Mouse (Mus musculus) stomach, postnatal 0 days (tissue): Measurements from ENCODE around the gene Hist1h2bb. TPM values are rescaled to one million over a fixed set of nuclear protein-coding genes. Genes with fewer than 3 reads are reported as not detected.
"Not testable (repeated sequence)": the region's sequence is repeated elsewhere in the genome, so short reads cannot be mapped to it uniquely, and the experiment has no call there.

Experiments used
- ATAC-seq: fragments of 200-750 bp; cut with Nextera tagmentation; 2 replicates; pipeline ENCODE4 v1.8.0; 2017; ENCODE audit not compliant: low FRiP score, low TSS enrichment
- DNase-seq: peaks from one replicate; pipeline ENCODE4 v3.0.0-alpha.2; 2016; ENCODE audit warnings: low spot score
- H3K27ac ChIP-seq: fragments of 300-500 bp; sonication (generic); replicated peaks from 2 replicates; pipeline ENCODE4 v1.5.1; 2014; ENCODE audit warnings: mild to moderate bottlenecking, control low read depth
- H3K27me3 ChIP-seq: fragments of 300-500 bp; sonication (generic); 2 replicates; pipeline ENCODE4 v1.6.1; 2014; ENCODE audit warnings: low read length; ENCODE audit not compliant: control insufficient read depth, insufficient read depth
- H3K36me3 ChIP-seq: fragments of 300-500 bp; sonication (generic); 2 replicates; pipeline ENCODE4 v1.6.1; 2014; ENCODE audit warnings: low read length, mixed read lengths; ENCODE audit not compliant: control insufficient read depth, insufficient read depth
- H3K4me1 ChIP-seq: fragments of 300-500 bp; sonication (generic); replicated peaks from 2 replicates; pipeline ENCODE4 v1.6.1; 2014; ENCODE audit warnings: antibody characterized with exemption; ENCODE audit not compliant: control insufficient read depth, insufficient read depth
- H3K4me2 ChIP-seq: fragments of 300-500 bp; sonication (generic); replicated peaks from 2 replicates; pipeline ENCODE4 v1.6.1; 2014; ENCODE audit warnings: low read depth, mild to moderate bottlenecking, control low read depth, moderate library complexity
- H3K4me3 ChIP-seq: fragments of 300-500 bp; sonication (generic); 2 replicates; pipeline ENCODE4 v1.5.1; 2014; ENCODE audit warnings: low read depth, low read length, control low read depth
- H3K9ac ChIP-seq: fragments of 300-500 bp; sonication (generic); 2 replicates; pipeline ENCODE4 v1.6.1; 2014; ENCODE audit warnings: mild to moderate bottlenecking, low read length, control low read depth, mixed read lengths
- H3K9me3 ChIP-seq: fragments of 300-500 bp; sonication (generic); 2 replicates; pipeline ENCODE4 v1.6.1; 2016; ENCODE audit warnings: low read length; ENCODE audit not compliant: control insufficient read depth
- CTCF ChIP-seq: IDR thresholded peaks from 2 replicates; pipeline ENCODE4 v1.5.1; 2016; ENCODE audit warnings: antibody characterized with exemption, low read depth, mild to moderate bottlenecking, moderate library complexity
- EP300 ChIP-seq: optimal IDR thresholded peaks from 2 replicates; pipeline ENCODE3; 2016; ENCODE audit warnings: antibody characterized with exemption
- WGBS: fragments of 180-500 bp; shearing (Covaris S2); extraction: QIAGEN DNeasy Blood & Tissue Kit; methylation state at CpG from one replicate; pipeline ENCODE4 v1.1.7; 2014; 5-methylcytosine and 5-hydroxymethylcytosine counted together
- polyA plus RNA-seq: library from polyadenylated mRNA; unstranded; fragments of >200 nt; fragmentation: Nextera tagmentation; extraction: Ambion mirVana; gene quantifications from 2 replicates; pipeline ENCODE4 v1.2.1, GENCODE M21; 2015

The Hist1h2bb gene
- polyA plus RNA-seq, 1 experiment from 2014 or later = 0.91 TPM

DNA sequence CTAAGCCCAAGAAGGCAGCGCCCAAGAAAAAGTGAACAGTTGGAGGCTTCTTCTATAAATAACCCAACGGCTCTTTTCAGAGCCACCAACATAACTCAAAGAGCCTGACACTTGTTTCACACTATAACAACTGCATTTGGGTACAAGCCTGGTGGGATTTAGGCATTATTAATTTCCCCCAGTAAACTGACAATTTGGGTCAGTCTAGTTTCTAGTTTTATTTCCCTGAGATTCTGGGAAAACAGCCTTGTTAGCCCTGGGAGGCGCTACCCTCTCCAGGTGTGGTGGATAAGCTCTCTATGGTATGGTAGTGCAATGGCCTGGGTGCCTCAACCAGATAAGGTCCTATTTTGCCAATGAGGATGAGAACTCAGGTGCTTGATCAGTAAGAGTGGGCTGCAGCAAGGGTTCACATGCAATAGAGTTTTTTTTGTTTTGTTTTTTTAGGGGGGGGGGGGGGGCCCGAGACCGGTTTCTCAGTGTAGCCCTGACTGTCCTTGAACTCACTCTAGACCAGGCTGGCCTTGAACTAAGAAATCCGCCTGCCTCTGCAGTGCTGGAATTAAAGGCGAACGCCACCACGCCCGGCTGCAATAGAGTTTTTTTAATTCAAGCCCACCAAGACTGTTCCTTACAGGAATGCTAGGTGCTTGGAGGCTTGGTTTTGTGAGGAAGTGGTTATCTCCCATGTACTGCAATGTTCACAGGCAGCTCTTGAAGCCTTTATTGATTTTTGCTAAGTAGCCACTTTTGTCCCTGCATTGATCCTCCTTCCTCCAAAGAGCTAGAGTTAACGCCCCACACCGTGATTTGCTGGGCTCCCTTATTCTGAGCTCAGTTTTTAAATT, 18.0 kb downstream of the Hist1h2bb start:
- Histone ChIP-seq H3K36me3 (no peaks in the 10 kb centered on the region), H3K27ac (peak overlapping the region; percentile 90), H3K9me3 (no peaks in the 10 kb centered on the region), H3K4me3 (peak overlapping the region; percentile 52), H3K4me2 (peak overlapping the region; percentile 90), H3K4me1 (peaks cover 3% of the 10 kb centered on the region; the same call in 1 of the 2 replicates), H3K27me3 (no peaks in the 10 kb centered on the region), H3K9ac (peak overlapping the region; percentile 71)
- no peak for ATAC-seq
- TF ChIP-seq CTCF (no peak), EP300 (no peak)
- WGBS = 37% methylated on average over 12 of the region's 12 CpGs
- DNase-seq = no peak

DNA sequence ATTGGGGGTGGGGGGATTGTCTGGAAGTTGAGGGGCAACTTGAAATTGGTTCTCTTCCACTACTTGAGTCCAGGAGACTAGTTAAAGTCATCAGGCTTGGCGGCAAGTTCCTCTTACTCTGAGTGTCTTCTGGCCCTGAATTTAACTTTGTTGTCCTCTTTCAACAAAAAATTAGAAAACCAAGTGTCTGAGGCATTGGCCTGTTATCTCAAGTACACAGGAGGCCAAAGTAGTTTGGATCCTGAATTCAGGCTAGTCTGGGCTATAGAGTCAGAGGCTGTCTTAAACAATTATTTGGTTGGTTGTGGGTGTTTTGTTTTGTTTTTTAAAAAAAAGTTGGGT, 18.6 kb downstream of the Hist1h2bb start:
- Histone ChIP-seq H3K9ac (no peak overlapping the region), H3K4me1 (peaks cover 3% of the 10 kb centered on the region; the same call in 1 of the 2 replicates), H3K9me3 (no peaks in the 10 kb centered on the region), H3K36me3 (no peaks in the 10 kb centered on the region), H3K27me3 (no peaks in the 10 kb centered on the region), H3K4me2 (no peak overlapping the region), H3K27ac (no peak overlapping the region), H3K4me3 (no peak overlapping the region)
- ATAC-seq (no peak), DNase-seq (no peak)
- TF ChIP-seq CTCF = no peak
- TF ChIP-seq EP300 = no peak
- WGBS = 58% methylated on average over 1 of the region's 1 CpGs

DNA sequence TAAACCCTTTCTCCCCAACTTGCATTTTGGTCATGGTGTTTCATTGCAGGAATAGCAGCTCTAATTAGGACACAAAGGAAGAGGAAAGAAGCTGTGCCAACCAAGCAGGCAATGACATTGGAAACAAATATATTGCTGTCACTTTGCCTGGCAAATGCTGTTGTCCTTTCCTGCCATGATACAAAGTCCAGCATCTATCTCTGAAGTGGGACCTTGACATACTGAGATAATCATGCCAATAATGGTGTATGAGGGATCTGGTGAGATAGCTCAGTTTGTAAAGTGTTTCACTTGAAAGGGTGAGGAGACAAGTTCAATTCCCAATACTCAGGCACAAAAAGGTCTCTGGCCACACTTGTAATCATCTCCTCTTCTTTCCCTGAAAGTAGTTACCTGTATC, 20.2 kb downstream of the Hist1h2bb start:
- no peak overlapping the region for H3K9ac ChIP-seq
- H3K27ac ChIP-seq = no peak overlapping the region
- TF ChIP-seq CTCF = no peak
- no peak for TF ChIP-seq EP300

DNA sequence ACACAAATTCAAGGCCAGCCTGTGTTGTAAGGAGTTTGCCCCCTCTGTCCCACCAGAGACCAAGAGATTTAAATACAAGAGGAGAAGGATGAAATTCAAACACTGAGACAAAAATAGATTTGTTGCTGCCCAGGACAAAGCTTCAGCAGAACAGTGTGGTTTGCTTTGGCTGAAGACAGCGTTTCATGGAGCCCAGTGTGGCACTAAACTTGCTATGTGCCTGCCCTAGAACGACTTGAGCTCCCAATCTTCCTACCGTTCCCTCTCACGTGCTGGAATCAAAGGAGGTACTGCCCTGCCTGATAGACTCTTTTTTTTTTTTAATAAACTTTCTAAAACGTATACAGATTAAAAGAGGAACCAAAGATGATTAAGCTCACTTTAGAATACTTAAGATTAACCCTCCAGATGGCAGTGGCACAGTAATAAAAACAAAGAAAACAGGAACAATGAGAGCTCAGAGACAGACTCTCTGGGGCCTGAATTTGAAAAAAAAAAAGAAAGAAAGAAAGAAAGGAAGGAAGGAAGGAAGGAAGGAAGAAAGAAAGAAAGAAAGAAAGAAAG, 22.4 kb downstream of the Hist1h2bb start:
- Histone ChIP-seq H3K27me3 (no peaks in the 10 kb centered on the region), H3K27ac (no peak overlapping the region), H3K9ac (no peak overlapping the region), H3K36me3 (no peaks in the 10 kb centered on the region), H3K4me1 (peaks cover 6% of the 10 kb centered on the region; the same call in 1 of the 2 replicates), H3K4me2 (no peak overlapping the region), H3K4me3 (no peak overlapping the region), H3K9me3 (no peaks in the 10 kb centered on the region)
- TF ChIP-seq EP300 (no peak), CTCF (no peak)
- no peak for DNase-seq
- ATAC-seq = no peak
- WGBS = 52% methylated on average over 5 of the region's 5 CpGs

More for the DNA sequence above, 20.2 kb downstream of the Hist1h2bb start:
- H3K36me3 ChIP-seq = no peaks in the 10 kb centered on the region
- ATAC-seq (no peak), DNase-seq (no peak)
- H3K9me3 ChIP-seq = no peaks in the 10 kb centered on the region
- no peak overlapping the region for H3K4me2 ChIP-seq
- peaks cover 3% of the 10 kb centered on the region; the same call in 1 of the 2 replicates for H3K4me1 ChIP-seq
- no peaks in the 10 kb centered on the region for H3K27me3 ChIP-seq
- no peak overlapping the region for H3K4me3 ChIP-seq

DNA sequence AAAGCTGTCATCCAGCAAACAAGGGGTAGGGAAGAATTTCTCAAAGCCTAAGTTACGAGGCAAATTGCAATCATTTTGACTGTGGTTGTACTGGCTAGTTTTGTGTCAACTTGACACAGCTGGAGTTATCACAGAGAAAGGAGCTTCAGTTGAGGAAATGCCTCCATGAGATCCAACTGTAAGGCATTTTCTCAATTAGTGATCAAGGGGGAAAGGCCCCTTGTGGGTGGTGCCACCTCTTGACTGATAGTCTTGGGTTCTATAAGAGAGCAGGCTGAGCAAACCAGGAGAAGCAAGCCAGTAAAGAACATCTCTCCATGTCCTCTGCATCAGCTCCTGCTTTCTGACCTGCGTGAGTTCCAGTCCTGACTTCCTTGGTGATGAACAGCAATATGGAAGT, 23.1 kb downstream of the Hist1h2bb start, which contains the start of gene Trim38:
Gene Trim38, plus strand, starts transcription at position 301 of the 400 bp plus-strand sequence.
- H3K4me2 ChIP-seq, H3K4me3 ChIP-seq, H3K36me3 ChIP-seq, H3K27ac ChIP-seq, H3K4me1 ChIP-seq, DNase-seq, ATAC-seq, H3K9me3 ChIP-seq, H3K27me3 ChIP-seq, H3K9ac ChIP-seq: not testable (repeated sequence)
- WGBS = 80% methylated on average over 2 of the region's 2 CpGs
